Mouse (Mus musculus) B cell, adult (primary cell): Measurements from ENCODE around the gene Sox6. TPM values are rescaled to one million over a fixed set of nuclear protein-coding genes. Genes with fewer than 3 reads are reported as not detected.

Experiments
- total RNA-seq: library from RNA; stranded (reverse); gene quantifications from 4 replicates; pipeline ENCODE4 v1.2.4, GENCODE M21; 2023; ENCODE audit not compliant: inconsistent age

Gene Sox6
- total RNA-seq = 0.32 TPM in 1 of 4 replicates, not detected in the others

GRCm38 (mm10) chr7:116038511-116038910 is at the start of gene Sox6:
Gene Sox6, minus strand, starts transcription at chr7:116038796.

GRCm38 (mm10) chr7:116084366-116084765 is 45.8 kb upstream of the Sox6 start, which contains the start of gene Gm4353:
Gene Gm4353, minus strand, starts transcription at chr7:116084635.

GRCm38 (mm10) chr7:116039196-116039537 is 571 bp upstream of the Sox6 start, which contains the start of gene 1110004F10Rik:
Gene 1110004F10Rik, plus strand, starts transcription at chr7:116039397.

Other genes with a start within 250 kb of the Sox6 start
- 61.7 to 68.2 TPM (median 63.1 TPM) in 4 replicates for gene 1110004F10Rik, start 601 bp upstream of the Sox6 start, total RNA-seq
- 1.2 to 2.5 TPM (median 1.4 TPM) in 4 replicates for gene Gm4353, start 45.8 kb upstream of the Sox6 start, total RNA-seq